Mouse (Mus musculus) MEL (cell line): ENCODE data around the gene Dtx4.

ENCODE experiments used
- CHD1 ChIP-seq: IDR thresholded peaks from 2 replicates; pipeline ENCODE4 v1.6.1; 2012; ENCODE audit warnings: low read depth, mild to moderate bottlenecking, inconsistent platforms, low read length, improper control_type of control experiment
- CTCF ChIP-seq, 3 experiments: IDR thresholded peaks in 2 of 3; conservative IDR thresholded peaks in 1 of 3; 2 replicates each; pipeline ENCODE4 v1.5.1; 2011 to 2012; ENCODE audit warnings: low read length in 3 of 3, low read depth in 2 of 3, mild to moderate bottlenecking in 2 of 3, improper control_type of control experiment in 1 of 3, inconsistent platforms in 1 of 3, mixed read lengths in 1 of 3, moderate library complexity in 1 of 3; ENCODE audit not compliant: control insufficient read depth in 1 of 3, insufficient read depth in 1 of 3, poor library complexity in 1 of 3, severe bottlenecking in 1 of 3
- E2F4 ChIP-seq: IDR thresholded peaks from 2 replicates; pipeline ENCODE4 v1.6.1; 2011; ENCODE audit warnings: low read depth, low read length, improper control_type of control experiment, borderline replicate concordance
- POLR2AphosphoS2 ChIP-seq: IDR thresholded peaks from 2 replicates; pipeline ENCODE4 v1.6.1; 2011; ENCODE audit warnings: low read length, improper control_type of control experiment

DNA sequence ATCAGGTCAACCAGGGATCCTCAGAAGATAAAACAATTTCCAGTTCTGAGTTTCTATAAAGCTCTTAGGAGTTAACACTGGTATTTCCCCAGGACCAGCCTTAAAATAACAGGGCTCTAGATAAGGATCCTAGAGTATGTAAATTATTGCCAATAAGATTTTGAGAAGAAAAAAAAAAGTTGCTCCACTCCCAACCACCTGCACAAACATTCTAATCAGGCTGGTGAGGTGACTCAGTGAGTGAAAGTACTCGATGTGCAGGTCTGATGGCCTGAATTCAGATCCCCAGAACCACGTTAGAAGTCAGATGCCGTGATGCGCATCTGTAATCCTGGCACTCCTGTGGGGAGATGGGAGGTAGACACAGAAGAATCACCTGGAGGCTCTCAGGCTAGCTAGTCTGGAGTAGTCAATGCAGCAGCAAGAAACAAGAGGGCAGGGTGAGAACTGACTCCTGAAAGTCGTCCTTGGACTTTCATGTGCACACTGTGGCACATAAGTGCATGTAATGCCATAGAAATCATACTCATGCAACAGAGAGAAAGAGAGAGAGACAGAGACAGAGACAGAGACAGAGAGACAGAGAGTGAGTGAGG, 28.8 kb downstream of the Dtx4 start:
- no peak for TF ChIP-seq CTCF (IDR thresholded peaks at IDR 0.05 in 2 of 3, conservative IDR thresholded peaks at IDR 0.05 in 1 of 3; ENCODE audit: control insufficient read depth in 1 of 3, insufficient read depth in 1 of 3, low read depth in 2 of 3, low read length in 3 of 3, poor library complexity in 1 of 3, severe bottlenecking in 1 of 3)
- TF ChIP-seq E2F4 = no peak
- TF ChIP-seq POLR2AphosphoS2 = no peak
- no peak for TF ChIP-seq CHD1
